Mouse (Mus musculus) layer of hippocampus, postnatal 25 days (tissue): ENCODE measurements around the gene Gm13285. TPM values are rescaled to one million over a fixed set of nuclear protein-coding genes. Genes with fewer than 3 reads are reported as not detected.
"Not testable (repeated sequence)": the region's sequence is repeated elsewhere in the genome, so short reads cannot be mapped to it uniquely, and the experiment has no call there.

Experiments
- DNase-seq, 2 experiments: peaks; one replicate each; pipeline ENCODE4 v3.0.0; 2022; ENCODE audit warnings: mixed read lengths in 2 of 2, low spot score in 1 of 2; ENCODE audit errors: extremely low spot score in 1 of 2
- total RNA-seq, 2 experiments: library from RNA; stranded (reverse); gene quantifications; 2 replicates each; pipeline ENCODE4 v1.2.3; 2021

Gm13285 gene
- total RNA-seq, 2 experiments from 2014 or later: not detected

DNA sequence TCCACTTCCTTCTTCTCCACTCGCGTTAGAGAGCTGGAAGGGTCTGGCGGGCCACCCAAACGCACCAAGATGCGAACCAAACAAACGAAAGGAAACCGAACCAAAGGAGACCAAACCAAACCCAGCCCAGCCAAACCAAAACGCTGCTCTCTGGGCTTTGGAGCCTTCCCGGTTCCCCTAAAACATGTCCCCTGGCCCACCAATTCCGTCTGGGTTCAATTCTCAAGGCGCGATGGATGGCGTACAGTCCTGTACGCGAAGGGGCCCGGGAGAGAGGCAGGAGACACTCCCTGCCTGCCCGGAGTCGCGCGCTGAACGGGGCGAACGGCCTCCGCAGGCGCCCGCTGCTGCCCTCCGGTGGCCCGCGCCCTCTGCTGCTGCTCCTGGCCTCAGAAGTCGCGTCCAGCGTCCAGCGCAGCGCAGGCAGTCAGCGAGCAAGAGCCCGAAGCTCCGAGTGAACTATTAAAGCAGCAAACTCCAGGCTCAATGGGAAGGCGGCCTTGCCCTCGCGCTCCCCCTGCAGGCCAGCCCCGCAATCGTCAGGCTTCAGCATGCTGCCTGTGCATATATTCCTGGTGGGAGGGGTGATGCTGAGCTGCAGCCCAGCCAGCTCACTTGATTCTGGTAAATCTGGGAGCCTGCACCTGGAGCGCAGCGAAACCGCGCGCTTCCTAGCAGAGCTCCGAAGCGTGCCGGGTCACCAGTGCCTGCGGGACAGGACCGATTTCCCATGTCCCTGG is 5.4 kb upstream of the Gm13285 start, which contains the start of gene Gm13275:
TSS of gene Gm13275 (plus strand) at position 552 of the 740 bp plus-strand sequence.
- DNase-seq: peak; percentile 56 to 73

DNA sequence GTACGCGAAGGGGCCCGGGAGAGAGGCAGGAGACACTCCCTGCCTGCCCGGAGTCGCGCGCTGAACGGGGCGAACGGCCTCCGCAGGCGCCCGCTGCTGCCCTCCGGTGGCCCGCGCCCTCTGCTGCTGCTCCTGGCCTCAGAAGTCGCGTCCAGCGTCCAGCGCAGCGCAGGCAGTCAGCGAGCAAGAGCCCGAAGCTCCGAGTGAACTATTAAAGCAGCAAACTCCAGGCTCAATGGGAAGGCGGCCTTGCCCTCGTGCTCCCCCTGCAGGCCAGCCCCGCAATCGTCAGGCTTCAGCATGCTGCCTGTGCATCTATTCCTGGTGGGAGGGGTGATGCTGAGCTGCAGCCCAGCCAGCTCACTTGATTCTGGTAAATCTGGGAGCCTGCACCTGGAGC is 2.4 kb upstream of the Gm13285 start, which contains the start of gene Gm13279:
TSS of gene Gm13279 (plus strand) at position 301 of the 400 bp plus-strand sequence.
- not testable (repeated sequence) for DNase-seq

- not testable (repeated sequence) for DNase-seq
Observed at GRCm38 (mm10) chr4:88802954-88803353, 3.5 kb downstream of the Gm13285 start, which contains the start of gene Gm13287. Gene Gm13287 (plus strand): TSS chr4:88803254.

DNA sequence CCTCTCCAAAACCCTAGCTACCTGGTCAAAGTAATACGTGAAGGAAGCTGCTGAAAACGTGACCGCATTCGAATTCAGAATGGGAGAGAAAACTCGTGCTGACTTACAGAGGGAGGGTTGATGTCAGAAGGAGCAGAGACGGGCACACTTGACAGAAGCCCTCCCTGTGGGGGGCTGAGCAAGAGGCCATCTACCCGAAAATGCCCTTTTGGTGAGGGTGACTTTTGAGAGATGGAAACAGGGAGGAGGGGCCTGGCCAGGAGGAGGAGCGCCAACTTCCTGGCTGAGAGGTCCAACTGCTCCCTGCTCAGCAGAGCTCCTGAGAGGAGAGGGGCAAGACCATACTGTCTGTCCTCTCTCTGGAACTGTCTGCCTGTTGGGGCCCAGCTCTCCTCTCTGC is 5.8 kb downstream of the Gm13285 start, which contains the start of gene Gm13288:
TSS of gene Gm13288 (plus strand) at position 301 of the 400 bp plus-strand sequence.
- not testable (repeated sequence) for DNase-seq

GRCm38 (mm10) chr4:88805761-88806160 is 6.3 kb downstream of the Gm13285 start:
- not testable (repeated sequence) for DNase-seq

DNA sequence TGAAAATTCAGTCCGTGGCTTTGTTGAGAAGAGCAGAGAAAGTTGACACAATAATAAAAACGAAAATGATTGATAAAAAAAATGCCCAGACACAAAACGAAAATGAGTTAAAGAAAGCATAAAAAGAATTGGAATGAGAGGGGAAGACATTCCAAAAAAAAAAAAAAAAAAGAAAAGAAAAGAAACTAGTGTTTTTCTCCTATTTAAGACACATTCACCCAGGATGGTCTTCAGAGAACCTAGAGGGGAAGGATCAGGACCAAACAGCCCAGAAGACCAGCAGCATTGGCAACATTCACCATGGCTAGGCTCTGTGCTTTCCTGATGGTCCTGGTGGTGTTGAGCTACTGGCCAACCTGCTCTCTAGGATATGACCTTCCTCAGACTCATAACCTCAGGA is 16.5 kb downstream of the Gm13285 start, which contains the start of gene Ifna7:
TSS of gene Ifna7 (plus strand) at position 301 of the 400 bp plus-strand sequence.
- DNase-seq: no peak

DNA sequence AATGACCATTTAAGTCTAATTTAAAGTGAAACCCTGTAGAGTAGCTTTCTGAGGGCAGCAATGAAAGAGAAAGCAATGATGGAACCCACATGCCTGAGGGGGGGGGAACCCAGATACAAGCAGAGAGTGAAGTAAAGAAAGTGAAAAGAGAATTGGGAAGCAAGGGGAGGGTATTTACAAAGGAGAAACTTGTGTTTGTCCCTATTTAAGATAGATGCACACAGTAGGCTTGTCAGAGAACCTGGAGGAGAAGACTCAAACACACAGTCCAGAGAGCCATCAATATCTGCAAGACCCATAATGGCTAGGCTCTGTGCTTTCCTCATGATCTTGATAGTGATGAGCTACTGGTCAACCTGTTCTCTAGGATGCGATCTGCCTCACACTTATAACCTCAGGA is 20.2 kb downstream of the Gm13285 start, which contains the start of gene Ifna11:
TSS of gene Ifna11 (plus strand) at position 301 of the 400 bp plus-strand sequence.
- no peak for DNase-seq

DNA sequence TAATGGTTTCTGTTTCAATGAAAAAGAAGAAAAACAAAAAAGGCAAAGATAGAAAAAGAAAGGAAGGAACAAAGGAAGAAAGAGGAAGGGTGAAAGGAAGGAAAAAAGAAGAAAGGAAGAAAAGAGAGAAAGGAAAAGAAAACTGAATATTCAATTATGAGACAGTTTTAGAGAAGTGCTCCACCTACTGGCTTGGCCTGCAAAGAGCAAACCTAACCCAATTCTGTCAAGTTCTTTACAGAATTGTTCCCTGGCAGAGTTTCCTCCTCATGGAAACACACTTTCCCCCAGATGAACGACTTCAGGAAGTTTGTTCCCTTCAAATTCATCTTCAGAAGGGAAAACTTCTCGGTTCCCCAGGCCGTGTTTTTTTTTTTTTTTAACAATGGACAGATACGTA is 23.5 kb downstream of the Gm13285 start:
- peak in 1 of 2 experiments; percentile 27 for DNase-seq

DNA sequence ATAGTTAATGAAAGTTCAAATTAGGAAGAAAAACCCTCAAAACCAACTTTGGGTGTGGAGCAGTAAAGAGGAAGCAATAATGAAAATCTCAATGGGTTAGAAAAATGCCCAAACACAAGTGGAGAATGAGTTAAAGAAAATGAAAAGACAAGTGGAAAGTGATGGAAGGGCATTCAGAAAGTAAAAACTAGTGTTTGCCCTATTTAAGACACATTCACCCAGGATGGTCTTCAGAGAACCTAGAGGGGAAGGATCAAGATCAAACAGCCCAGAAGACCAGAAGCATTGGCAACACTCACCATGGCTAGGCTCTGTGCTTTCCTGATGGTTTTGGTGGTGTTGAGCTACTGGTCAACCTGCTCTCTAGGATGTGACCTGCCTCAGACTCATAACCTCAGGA is 27.7 kb downstream of the Gm13285 start, which contains the start of gene Ifna6:
TSS of gene Ifna6 (plus strand) at position 301 of the 400 bp plus-strand sequence.
- DNase-seq: not testable (repeated sequence)

DNA sequence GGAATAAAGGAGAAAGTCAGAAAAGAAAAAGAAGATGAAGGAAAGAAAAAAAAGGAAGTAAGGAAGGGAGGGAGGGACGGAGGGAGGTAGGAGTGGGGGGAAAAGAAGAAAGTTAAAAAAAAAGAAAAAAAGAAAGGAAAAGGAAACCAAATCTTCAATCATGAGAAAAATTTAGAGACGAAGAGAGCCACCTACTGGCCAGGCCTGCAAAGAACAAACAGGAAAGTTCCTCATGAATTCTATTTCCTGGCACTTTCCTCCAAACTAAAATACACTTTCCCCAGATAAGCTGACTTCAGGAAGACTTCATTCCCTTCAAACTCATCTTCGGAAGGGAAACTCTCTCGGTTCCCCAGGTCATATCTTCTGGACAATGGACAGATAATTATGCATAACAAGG is 31.1 kb downstream of the Gm13285 start:
- DNase-seq: peak; percentile 13 to 53

GRCm38 (mm10) chr4:88835225-88835624 is 35.8 kb downstream of the Gm13285 start, which contains the start of gene Ifna5:
Gene Ifna5 (plus strand): TSS chr4:88835525.
- not testable (repeated sequence) for DNase-seq

- peak in 1 of 2 experiments; percentile 13 for DNase-seq
Observed at GRCm38 (mm10) chr4:88838828-88839227, 39.4 kb downstream of the Gm13285 start.

DNA sequence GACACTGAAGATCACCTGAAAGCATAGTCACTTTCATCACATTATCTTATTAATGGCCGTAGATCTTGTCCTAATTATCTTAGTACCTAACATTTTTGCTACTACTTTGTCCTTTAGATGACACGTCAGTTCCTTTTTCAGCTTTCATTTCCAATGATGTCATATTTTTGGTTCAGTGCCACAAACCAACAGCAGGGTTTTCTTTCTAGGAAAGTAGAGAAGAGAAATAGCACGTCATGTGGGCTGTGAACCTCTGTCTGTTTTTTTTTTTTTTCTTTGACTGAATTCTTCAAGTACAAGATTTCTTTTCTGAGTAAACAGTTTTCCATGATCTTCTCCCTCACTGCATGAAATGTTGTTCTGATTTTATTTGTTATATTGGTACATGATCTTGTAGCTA is 40.6 kb downstream of the Gm13285 start:
- DNase-seq: no peak

GRCm38 (mm10) chr4:88841438-88841911 is 42.0 kb downstream of the Gm13285 start, which contains the start of gene Ifna4:
Gene Ifna4 (plus strand): TSS chr4:88841861.
- no peak for DNase-seq

GRCm38 (mm10) chr4:88845334-88845733 is 45.9 kb downstream of the Gm13285 start:
- no peak for DNase-seq

DNA sequence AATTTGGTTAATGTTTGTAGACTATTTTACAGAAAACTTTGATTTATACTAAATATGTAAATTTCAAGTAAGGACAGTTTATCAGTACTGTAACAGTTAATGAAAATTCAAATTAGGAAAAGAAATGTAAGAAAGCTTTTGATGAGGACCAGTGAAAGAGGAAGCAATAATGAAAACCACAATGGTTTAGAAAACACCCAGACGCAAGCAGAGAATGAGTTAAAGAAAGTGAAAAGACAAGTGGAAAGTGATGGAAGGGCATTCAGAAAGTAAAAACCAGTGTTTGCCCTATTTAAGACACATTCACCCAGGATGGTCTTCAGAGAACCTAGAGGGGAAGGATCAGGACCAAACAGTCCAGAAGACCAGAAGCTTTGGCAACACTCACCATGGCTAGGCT is 50.2 kb downstream of the Gm13285 start, which contains the start of gene Ifna1:
TSS of gene Ifna1 (plus strand) at position 390 of the 400 bp plus-strand sequence.
- no peak for DNase-seq

Other genes with a start within 250 kb of the Gm13285 start
- gene Ifna15, start 241.4 kb upstream of the Gm13285 start, total RNA-seq: not detected
- not detected for gene Ifna14, start 227.9 kb upstream of the Gm13285 start, total RNA-seq
- gene Ifna9, start 207.3 kb upstream of the Gm13285 start, total RNA-seq: not detected
- gene Ifna12, start 196.3 kb upstream of the Gm13285 start, total RNA-seq: not detected
- not detected for gene C87499, start 165.3 kb upstream of the Gm13285 start, total RNA-seq
- not detected for gene Ifna13, start 155.2 kb upstream of the Gm13285 start, total RNA-seq
- not detected for gene Ifna16, start 122.7 kb upstream of the Gm13285 start, total RNA-seq
- gene Ifna2, start 115.8 kb upstream of the Gm13285 start, total RNA-seq: not detected
- not detected for gene Ifnab, start 108.3 kb upstream of the Gm13285 start, total RNA-seq
- gene Gm26566, start 77.9 kb upstream of the Gm13285 start, total RNA-seq: 1 to 10 TPM; 1.4 to 1.8 TPM
- gene Klhl9, start 77.2 kb upstream of the Gm13285 start, total RNA-seq: 100 to 1,000 TPM; 105 to 109 TPM
- not detected for gene Gm13271, start 44.8 kb upstream of the Gm13285 start, total RNA-seq
- not detected for gene Gm13283, start 39.5 kb upstream of the Gm13285 start, total RNA-seq
- gene Gm13290, start 25.8 kb upstream of the Gm13285 start, total RNA-seq: not detected
- not detected for gene Gm13289, start 22.7 kb upstream of the Gm13285 start, total RNA-seq
- gene Gm13272, start 19.8 kb upstream of the Gm13285 start, total RNA-seq: not detected
- gene Ifnz, start 17.5 kb upstream of the Gm13285 start, total RNA-seq: not detected
- not detected for gene Gm13276, start 14.0 kb upstream of the Gm13285 start, total RNA-seq
- not detected for gene Gm13277, start 11.0 kb upstream of the Gm13285 start, total RNA-seq
- gene Gm13278, start 8.1 kb upstream of the Gm13285 start, total RNA-seq: not detected
- gene Gm13275, start 5.2 kb upstream of the Gm13285 start, total RNA-seq: not detected
- gene Gm13279, start 2.3 kb upstream of the Gm13285 start, total RNA-seq: not detected
- not detected for gene Gm13287, start 3.6 kb downstream of the Gm13285 start, total RNA-seq
- not detected for gene Gm13288, start 5.9 kb downstream of the Gm13285 start, total RNA-seq
- gene Ifna7, start 16.6 kb downstream of the Gm13285 start, total RNA-seq: not detected
- not detected for gene Ifna11, start 20.3 kb downstream of the Gm13285 start, total RNA-seq
- not detected for gene Ifna6, start 27.8 kb downstream of the Gm13285 start, total RNA-seq
- gene Ifna5, start 35.9 kb downstream of the Gm13285 start, total RNA-seq: not detected
- not detected for gene Ifna4, start 42.2 kb downstream of the Gm13285 start, total RNA-seq
- gene Ifna1, start 50.4 kb downstream of the Gm13285 start, total RNA-seq: not detected
- not detected for gene Ifne, start 80.5 kb downstream of the Gm13285 start, total RNA-seq